Mouse (Mus musculus): ENCODE measurements at regions not wholly inside any gene's neighbourhood (a gene's known extent, or its start where the extent isn't known, plus 50 kb on each side); places are given as distances from the start of the nearest gene placed in this dataset.

GRCm38 (mm10) chr9:89849947-89850346 lies 59.8 kb upstream of the Rasgrf1 start:
- TF ChIP-seq CTCF (IDR thresholded peaks at IDR 0.05; ENCODE audit: insufficient read depth, low read length) (no peak), POLR2A (IDR thresholded peaks at IDR 0.05; ENCODE audit: borderline replicate concordance, extremely low read depth, low read depth, low read length) (no peak)
